Mouse (Mus musculus) heart, embryonic 14.5 days (tissue): ENCODE results near the gene BC067074. TPM values are rescaled to one million over a fixed set of nuclear protein-coding genes. Genes with fewer than 3 reads are reported as not detected.

Source experiments
- ATAC-seq: fragments of 200-750 bp; cut with Nextera tagmentation; 2 replicates; pipeline ENCODE4 v1.8.0; 2017; ENCODE audit warnings: low read depth, moderate TSS enrichment; ENCODE audit not compliant: insufficient number of reproducible peaks, insufficient read depth, low FRiP score
- H3K27ac ChIP-seq, 2 experiments: fragments of 200-500 bp in 1 of 2; fragments of 300-500 bp in 1 of 2; sonication (generic) in 1 of 2; replicated peaks in 1 of 2; 2 replicates each; pipeline ENCODE4 v1.5.1; 2012 to 2014; ENCODE audit warnings: low read depth in 2 of 2, low read length in 2 of 2, control low read depth in 1 of 2, mild to moderate bottlenecking in 1 of 2, mixed read lengths in 1 of 2; ENCODE audit not compliant: control insufficient read depth in 1 of 2, insufficient read depth in 1 of 2
- H3K27me3 ChIP-seq: fragments of 300-500 bp; sonication (generic); 2 replicates; pipeline ENCODE4 v1.6.1; 2014; ENCODE audit warnings: mild to moderate bottlenecking, low read length, control low read depth; ENCODE audit not compliant: control insufficient read depth, insufficient read depth
- H3K36me3 ChIP-seq: fragments of 300-500 bp; sonication (generic); 2 replicates; pipeline ENCODE4 v1.6.1; 2014; ENCODE audit warnings: mild to moderate bottlenecking, control low read depth, low read length, mixed read lengths; ENCODE audit not compliant: control insufficient read depth, insufficient read depth
- H3K4me1 ChIP-seq, 2 experiments: fragments of 200-500 bp in 1 of 2; fragments of 300-500 bp in 1 of 2; sonication (generic) in 1 of 2; 2 replicates each; pipeline ENCODE4 v1.6.1; 2012 to 2014; ENCODE audit warnings: low read length in 2 of 2, control low read depth in 1 of 2, mixed read lengths in 1 of 2; ENCODE audit not compliant: control insufficient read depth in 2 of 2, insufficient read depth in 2 of 2
- H3K4me2 ChIP-seq: fragments of 300-500 bp; sonication (generic); 2 replicates; pipeline ENCODE4 v1.6.1; 2014; ENCODE audit warnings: mild to moderate bottlenecking, low read length
- H3K4me3 ChIP-seq, 2 experiments: fragments of 200-500 bp in 1 of 2; fragments of 300-500 bp in 1 of 2; sonication (generic) in 1 of 2; 2 replicates each; pipeline ENCODE4 v1.5.1; 2012 to 2014; ENCODE audit warnings: low read length in 2 of 2, mild to moderate bottlenecking in 2 of 2, control low read depth in 1 of 2, low read depth in 1 of 2, moderate library complexity in 1 of 2; ENCODE audit not compliant: control insufficient read depth in 1 of 2, insufficient read depth in 1 of 2
- H3K9ac ChIP-seq: fragments of 300-500 bp; sonication (generic); 2 replicates; pipeline ENCODE4 v1.6.1; 2014; ENCODE audit warnings: mild to moderate bottlenecking, low read length
- H3K9me3 ChIP-seq: fragments of 300-500 bp; sonication (generic); 2 replicates; pipeline ENCODE4 v1.6.1; 2016; ENCODE audit warnings: low read length, control low read depth; ENCODE audit not compliant: control insufficient read depth
- WGBS: fragments of 180-500 bp; shearing (Covaris S2); extraction: QIAGEN DNeasy Blood & Tissue Kit; methylation state at CpG from one replicate; pipeline ENCODE4 v1.1.7; 2014; 5-methylcytosine and 5-hydroxymethylcytosine counted together
- polyA plus RNA-seq: library from polyadenylated mRNA; unstranded; fragments of >200 nt; fragmentation: Nextera tagmentation; extraction: Ambion mirVana; gene quantifications from 2 replicates; pipeline ENCODE4 v1.2.1, GENCODE M21; 2014

The BC067074 gene
- polyA plus RNA-seq, 1 experiment from 2014 or later, result 3.0 TPM

DNA sequence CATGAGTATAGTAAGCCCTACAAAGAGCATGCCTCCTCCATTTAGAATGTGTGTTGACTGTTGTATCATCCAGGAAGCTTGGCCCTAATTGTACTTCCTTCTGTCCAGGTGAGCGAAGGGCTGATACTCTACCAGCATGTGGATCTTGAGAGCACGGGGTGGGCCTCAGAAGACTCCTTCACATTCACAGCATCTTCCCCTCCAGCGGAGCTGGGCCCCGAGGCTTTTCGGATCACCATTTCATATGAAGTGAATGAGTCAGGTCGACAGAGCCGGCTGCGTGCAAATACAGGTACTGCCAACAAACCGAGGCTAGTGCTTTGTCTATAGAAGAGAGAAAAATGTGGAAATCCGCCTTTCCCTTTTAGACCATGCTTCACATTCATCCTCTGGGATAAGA is 73.0 kb downstream of the BC067074 start:
- ATAC-seq, result no peak
- WGBS, result 89% methylated on average over 10 of the region's 10 CpGs
- H3K4me3 ChIP-seq, result no peak overlapping the region
- no peak overlapping the region for H3K9ac ChIP-seq
- no peaks in the 10 kb centered on the region for H3K27me3 ChIP-seq
- no peak overlapping the region for H3K27ac ChIP-seq
- no peaks in the 10 kb centered on the region for H3K36me3 ChIP-seq
- H3K4me1 ChIP-seq, result peaks cover 0 to 3% of the 10 kb centered on the region in 2 experiments; a peak in 1 of 4 replicates
- no peaks in the 10 kb centered on the region for H3K9me3 ChIP-seq
- H3K4me2 ChIP-seq, result no peak overlapping the region

DNA sequence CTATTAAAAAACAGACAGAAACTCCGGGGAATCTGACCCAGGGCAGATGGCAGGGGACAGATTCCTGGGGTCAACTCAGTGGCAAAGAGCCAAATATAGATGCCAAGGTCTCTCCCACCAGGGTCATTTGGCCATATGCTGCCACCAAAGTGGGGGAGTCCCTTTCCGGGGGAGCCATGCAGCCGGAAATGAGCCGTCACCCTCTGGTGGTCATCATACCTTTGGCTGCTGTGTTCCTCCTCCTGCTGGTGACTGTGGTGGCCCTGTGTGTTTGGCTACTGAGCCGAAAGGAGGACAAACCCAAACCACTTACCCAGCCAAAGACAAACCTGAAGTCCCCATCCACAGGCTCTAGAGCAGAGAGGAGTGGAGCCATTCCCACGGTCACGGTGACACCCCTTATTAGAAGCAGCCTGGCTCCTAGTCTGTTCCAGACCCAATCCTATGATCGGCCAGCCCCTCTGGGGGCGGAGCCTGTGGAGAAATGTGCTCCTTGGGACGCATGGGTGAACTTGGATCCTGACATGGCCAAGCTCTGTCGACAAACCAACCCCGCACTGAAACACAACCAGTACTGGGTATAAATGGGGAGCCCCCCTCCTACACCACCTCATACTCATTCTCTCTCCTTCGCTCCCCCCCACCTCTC is 76.1 kb downstream of the BC067074 start:
- Histone ChIP-seq H3K4me2 (no peak overlapping the region), H3K27me3 (no peaks in the 10 kb centered on the region), H3K36me3 (no peaks in the 10 kb centered on the region), H3K9ac (no peak overlapping the region), H3K9me3 (no peaks in the 10 kb centered on the region), H3K4me1 (peaks cover 0 to 3% of the 10 kb centered on the region in 2 experiments; a peak in 1 of 4 replicates), H3K4me3 (no peak overlapping the region), H3K27ac (no peak overlapping the region)
- 71% methylated on average over 13 of the region's 13 CpGs for WGBS
- no peak for ATAC-seq

DNA sequence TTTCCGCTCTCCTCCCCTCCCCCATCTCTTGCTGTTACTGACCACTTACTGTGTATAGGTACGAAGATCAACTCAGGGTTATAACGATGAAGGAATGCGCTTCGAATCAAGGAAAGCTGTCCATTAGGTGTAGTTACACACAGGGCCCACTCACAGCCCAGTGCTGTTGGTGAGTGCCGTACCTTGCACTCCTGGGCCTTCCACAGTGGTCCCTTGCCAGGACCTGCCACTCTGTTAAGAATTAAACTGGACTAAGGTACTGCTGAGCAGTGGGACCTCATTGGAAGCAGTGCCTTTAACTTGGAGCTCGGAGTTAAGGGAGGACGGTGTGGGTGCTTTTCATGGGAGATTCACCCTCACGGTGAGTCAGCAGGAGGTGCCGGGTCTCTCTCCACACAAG is 76.7 kb downstream of the BC067074 start:
- ATAC-seq, result no peak
- Histone ChIP-seq H3K4me2 (no peak overlapping the region), H3K4me1 (peaks cover 0 to 3% of the 10 kb centered on the region in 2 experiments; a peak in 1 of 4 replicates), H3K27me3 (no peaks in the 10 kb centered on the region), H3K9ac (no peak overlapping the region), H3K36me3 (no peaks in the 10 kb centered on the region), H3K4me3 (no peak overlapping the region), H3K27ac (no peak overlapping the region), H3K9me3 (no peaks in the 10 kb centered on the region)
- 88% methylated on average over 10 of the region's 10 CpGs for WGBS

DNA sequence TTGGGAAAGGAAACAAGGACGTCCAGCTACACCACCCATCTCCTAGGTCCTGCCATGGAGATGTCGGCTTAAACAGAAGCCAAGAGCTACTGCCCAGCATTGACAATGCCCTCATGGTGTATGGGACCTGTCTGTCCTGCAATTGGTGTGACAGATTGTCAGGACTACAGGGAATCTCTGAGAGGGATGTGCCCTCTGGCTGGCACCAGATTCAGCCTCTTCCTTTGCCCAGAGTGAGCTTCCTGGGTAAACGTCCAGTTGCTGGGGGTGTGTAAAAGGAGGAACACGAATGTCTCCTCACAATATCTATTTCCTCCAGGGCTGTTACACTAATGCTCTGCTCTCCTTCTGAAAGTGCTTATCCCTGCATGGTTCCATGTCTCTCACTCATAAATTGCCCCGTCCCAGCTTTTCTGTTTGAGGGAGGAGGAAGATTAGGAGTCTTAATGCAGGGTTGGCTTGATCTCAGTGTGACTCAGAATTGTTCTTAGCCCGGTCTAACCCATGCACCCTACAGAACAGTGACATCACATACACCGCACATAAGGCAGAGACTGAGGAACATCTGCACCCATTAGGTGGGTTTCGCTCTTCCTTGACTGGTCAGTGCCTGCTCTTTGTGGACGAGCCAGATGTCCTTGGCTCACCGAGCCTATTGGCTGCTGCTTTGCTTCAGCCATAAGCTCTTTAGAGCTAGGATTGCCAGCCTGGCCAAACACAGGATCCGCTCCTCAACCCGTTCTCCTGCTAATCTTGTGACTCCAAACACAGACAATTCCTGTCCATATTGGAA is 80.5 kb downstream of the BC067074 start:
- H3K9me3 ChIP-seq, result no peaks in the 10 kb centered on the region
- no peak overlapping the region for H3K4me3 ChIP-seq
- no peaks in the 10 kb centered on the region for H3K36me3 ChIP-seq
- no peak overlapping the region for H3K4me2 ChIP-seq
- H3K27me3 ChIP-seq, result no peaks in the 10 kb centered on the region
- 81% methylated on average over 12 of the region's 12 CpGs for WGBS
- H3K9ac ChIP-seq, result no peak overlapping the region
- no peak for ATAC-seq
- H3K4me1 ChIP-seq, result no peaks in the 10 kb centered on the region; a peak in 1 of 4 replicates
- H3K27ac ChIP-seq, result no peak overlapping the region

DNA sequence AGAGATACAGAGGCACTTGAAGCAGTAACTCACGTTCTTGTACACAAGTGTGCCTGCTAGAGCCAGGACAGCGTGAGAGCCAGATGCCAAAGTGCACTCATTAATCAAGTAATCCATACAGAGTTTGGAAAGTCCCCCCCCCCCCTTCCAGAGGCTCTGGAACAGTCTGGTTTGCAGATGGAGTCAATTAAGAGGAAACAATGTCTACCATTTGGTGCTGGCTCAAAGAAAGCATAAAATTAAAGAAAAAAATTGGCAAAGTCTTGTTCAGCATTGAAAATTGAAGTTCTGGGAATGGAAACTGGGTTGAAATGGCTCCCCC is 81.1 kb downstream of the BC067074 start:
- WGBS, result 43% methylated on average over 2 of the region's 2 CpGs
- Histone ChIP-seq H3K27ac (no peak overlapping the region), H3K4me3 (no peak overlapping the region), H3K4me1 (no peaks in the 10 kb centered on the region; a peak in 1 of 4 replicates), H3K9me3 (no peaks in the 10 kb centered on the region), H3K4me2 (no peak overlapping the region), H3K36me3 (no peaks in the 10 kb centered on the region), H3K27me3 (no peaks in the 10 kb centered on the region), H3K9ac (no peak overlapping the region)
- no peak for ATAC-seq

DNA sequence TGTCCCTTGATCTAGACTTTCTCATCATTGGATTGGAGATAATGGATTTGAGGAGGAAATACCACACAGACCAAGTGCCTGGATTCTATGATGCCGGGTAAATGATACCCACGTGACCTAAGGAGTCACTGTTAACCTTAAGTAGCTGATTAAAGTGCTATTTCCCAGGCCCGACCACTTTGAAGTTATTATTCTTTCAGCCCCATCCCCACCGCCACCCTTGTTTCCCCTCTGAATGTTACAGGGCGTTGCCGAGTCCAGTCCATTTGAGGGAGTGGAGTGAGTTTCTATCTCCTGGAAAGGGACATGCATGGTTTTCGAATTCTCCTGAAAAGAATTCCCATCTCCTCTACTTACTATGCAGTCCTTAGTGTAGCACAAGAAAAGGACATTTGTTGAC is 84.7 kb downstream of the BC067074 start:
- Histone ChIP-seq H3K9ac (no peak overlapping the region), H3K36me3 (no peaks in the 10 kb centered on the region), H3K27ac (no peak overlapping the region), H3K4me1 (no peaks in the 10 kb centered on the region; a peak in 1 of 4 replicates), H3K4me2 (no peak overlapping the region), H3K27me3 (no peaks in the 10 kb centered on the region), H3K9me3 (no peaks in the 10 kb centered on the region), H3K4me3 (no peak overlapping the region)
- no peak for ATAC-seq
- 79% methylated on average over 7 of the region's 7 CpGs for WGBS

DNA sequence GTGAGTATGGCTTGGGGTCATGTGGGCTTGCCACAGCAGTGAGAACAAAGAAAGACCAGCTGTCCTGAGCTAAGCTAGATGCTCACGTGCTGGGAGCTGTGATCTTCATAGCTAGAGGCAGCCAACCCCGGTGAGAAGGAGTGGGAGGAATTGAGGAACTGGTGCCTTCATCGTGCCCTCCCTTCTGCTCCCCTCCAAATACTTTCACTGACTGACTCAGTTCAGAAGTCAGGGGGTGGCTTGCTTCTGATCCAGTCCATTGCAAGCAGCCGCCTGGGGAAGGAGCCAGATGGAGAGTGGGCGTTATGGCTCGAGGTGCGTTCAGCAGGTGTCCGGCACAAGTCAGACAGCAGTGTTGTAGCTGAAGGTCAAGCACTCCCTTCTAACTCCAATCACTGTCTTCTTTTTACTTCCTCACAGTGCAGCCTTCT is 86.0 kb downstream of the BC067074 start:
- H3K4me1 ChIP-seq, result no peaks in the 10 kb centered on the region; a peak in 1 of 4 replicates

More for the DNA sequence above, 86.0 kb downstream of the BC067074 start:
- no peak for ATAC-seq
- H3K36me3 ChIP-seq, result no peaks in the 10 kb centered on the region
- H3K9me3 ChIP-seq, result no peaks in the 10 kb centered on the region
- H3K4me3 ChIP-seq, result no peak overlapping the region
- H3K27me3 ChIP-seq, result no peaks in the 10 kb centered on the region
- WGBS, result 77% methylated on average over 8 of the region's 8 CpGs
- no peak overlapping the region for H3K27ac ChIP-seq
- H3K9ac ChIP-seq, result no peak overlapping the region
- no peak overlapping the region for H3K4me2 ChIP-seq
